Mouse (Mus musculus) cortical plate, adult 2 months (tissue): ENCODE data around the gene Kifc3.

Source experiments
- CTCF ChIP-seq: fragments of 200-500 bp; IDR thresholded peaks from 2 replicates; pipeline ENCODE4 v1.5.1; 2011; ENCODE audit warnings: mild to moderate bottlenecking, control low read depth, low read length; ENCODE audit not compliant: insufficient read depth; ENCODE audit errors: extremely low read depth
- POLR2A ChIP-seq: fragments of 200-500 bp; IDR thresholded peaks from 2 replicates; pipeline ENCODE4 v1.6.1; 2011; ENCODE audit warnings: mild to moderate bottlenecking, low read length, control low read depth; ENCODE audit not compliant: insufficient read depth; ENCODE audit errors: extremely low read depth

DNA sequence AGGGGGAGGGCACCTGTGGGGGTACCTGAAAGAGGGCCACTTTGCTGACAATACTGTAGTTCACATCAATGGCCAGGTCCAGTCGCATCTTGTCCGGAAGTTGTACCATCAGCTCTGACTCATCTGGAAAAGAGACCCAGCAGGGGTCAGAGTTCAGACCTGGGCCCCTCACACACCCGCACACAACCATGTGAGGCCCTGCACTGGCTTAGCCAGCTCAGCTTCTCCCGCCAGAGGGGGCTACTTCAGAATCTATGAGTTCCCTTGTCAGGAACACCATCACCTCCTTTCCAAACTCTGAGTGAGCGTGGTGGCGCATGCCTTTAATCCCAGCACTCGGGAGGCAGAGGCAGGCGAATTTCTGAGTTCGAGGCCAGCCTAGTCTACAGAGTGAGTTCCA, 49.4 kb upstream of the Kifc3 start:
- no peak for TF ChIP-seq CTCF
- no peak for TF ChIP-seq POLR2A
